19 mouse cellular contexts compared by ENCODE assay signal in the genomic region with DNA sequence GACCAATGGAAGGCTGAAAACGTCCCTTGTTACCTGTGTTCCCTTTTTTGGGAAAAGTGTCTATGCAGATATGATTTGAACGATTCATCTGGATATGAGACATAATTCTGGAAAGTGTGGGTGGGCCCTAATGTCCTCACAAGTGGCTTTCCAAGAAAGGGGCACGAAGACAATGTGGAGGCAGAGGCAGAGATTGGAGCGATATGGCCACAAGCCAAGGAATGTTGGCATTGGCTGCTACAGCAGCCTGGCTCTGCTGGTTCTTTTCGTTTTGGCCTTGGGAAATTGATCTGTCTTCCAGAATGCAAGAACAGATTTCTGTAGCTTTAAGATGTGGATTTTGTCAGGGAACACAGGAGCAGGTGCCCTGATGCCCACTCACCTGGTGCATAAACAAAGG.
DNase-seq lines count a peak whose midpoint lies in the region; ATAC-seq and TF ChIP-seq lines count a peak whose summit lies in the region.
"Had no signal": no experiment of that assay in that cellular context is flagged by ENCODE, and none has a peak within 500 bp of the region (broad histone marks: within the 10 kb centered on the region; RNA-seq: fewer than 3 reads in every experiment).

No protein-coding gene starts in this region.

- TF ChIP-seq POLR2A in lung, adult 2 months (IDR thresholded peaks at IDR 0.05; ENCODE audit: borderline replicate concordance, extremely low read depth, low read depth, low read length), result no peak

- ATAC-seq in hindbrain, postnatal 0 days, result no peak
- no peak for ATAC-seq in hindbrain, embryonic 11.5 days (ENCODE audit: low FRiP score)
- ATAC-seq in megakaryocyte-erythroid progenitor cell, adult 5-6 weeks (replicated peaks; ENCODE audit: low FRiP score, low TSS enrichment, poor library complexity, severe bottlenecking), result no peak

- no peak for TF ChIP-seq CTCF in hindbrain, postnatal 0 days (IDR thresholded peaks at IDR 0.05; ENCODE audit: low read depth)
- TF ChIP-seq CTCF in lung, adult 2 months (IDR thresholded peaks at IDR 0.05; ENCODE audit: insufficient read depth, low read length), result no peak

- no peak overlapping the region for H3K4me3 ChIP-seq in hindbrain, postnatal 0 days (ENCODE audit: low read length)
- H3K4me3 ChIP-seq in hindbrain, embryonic 11.5 days (ENCODE audit: low read depth, low read length), result no peak overlapping the region
- H3K4me3 ChIP-seq in lung, adult 2 months (replicated peaks; ENCODE audit: extremely low read depth, low read depth, low read length), result no peak overlapping the region
- H3K4me3 ChIP-seq: limb, embryonic 10.5 days; neural tube, embryonic 15.5 days; stomach, embryonic 15.5 days had no signal

- H3K9me3 ChIP-seq in hindbrain, postnatal 0 days (ENCODE audit: low read length), result no peaks in the 10 kb centered on the region
- no peaks in the 10 kb centered on the region for H3K9me3 ChIP-seq in hindbrain, embryonic 11.5 days (ENCODE audit: control insufficient read depth, low read length)
- H3K9me3 ChIP-seq: limb, embryonic 10.5 days; neural tube, embryonic 15.5 days; stomach, embryonic 15.5 days had no signal

- WGBS in hindbrain, postnatal 0 days, result 39% methylated on average over 5 of the region's 5 CpGs
- WGBS in hindbrain, embryonic 11.5 days, result 84% methylated on average over 5 of the region's 5 CpGs
- WGBS in lung, adult 2 months, result 51% methylated on average over 5 of the region's 5 CpGs

- no peaks in the 10 kb centered on the region; the same call in 1 of the 2 replicates for H3K27me3 ChIP-seq in hindbrain, postnatal 0 days (ENCODE audit: insufficient read depth, low read length)
- H3K27me3 ChIP-seq in hindbrain, embryonic 11.5 days (ENCODE audit: control insufficient read depth, insufficient read depth, low read length), result peaks cover 2% of the 10 kb centered on the region; the same call in 1 of the 2 replicates
- H3K27me3 ChIP-seq: stomach, embryonic 15.5 days had no signal

- intact Hi-C loops in heart, postnatal 10 days (cut with DNase I), result no loop called here

- DNase-seq in hindbrain, postnatal 0 days (ENCODE audit: low spot score), result peak; percentile 57
- no peak for DNase-seq in hindbrain, embryonic 11.5 days (ENCODE audit: low spot score)
- peak; percentile 22 for DNase-seq in lung, postnatal 10 days
- no peak for DNase-seq in lung, adult 2 months
- DNase-seq in adrenal gland, postnatal 14 days, result peak; percentile 24
- peak; percentile 13 for DNase-seq in gonadal fat pad, adult 2 months (ENCODE audit: low read depth)
- no peak for DNase-seq in heart, postnatal 10 days
- DNase-seq: cerebellum, adult 9-10 months; embryo, embryonic 11 days; gastrocnemius, postnatal 14 days; right cerebral cortex, adult 18-20 months; spleen, adult 18-20 months; thymus, postnatal 25 days had no signal

- H3K27ac ChIP-seq in hindbrain, postnatal 0 days, result no peak overlapping the region
- H3K27ac ChIP-seq in hindbrain, embryonic 11.5 days (ENCODE audit: low read depth, low read length), result no peak overlapping the region
- H3K27ac ChIP-seq: limb, embryonic 10.5 days; liver, embryonic 14.5 days; neural tube, embryonic 15.5 days; stomach, embryonic 15.5 days had no signal

- H3K36me3 ChIP-seq in hindbrain, postnatal 0 days (ENCODE audit: insufficient read depth, low read length), result no peaks in the 10 kb centered on the region
- no peaks in the 10 kb centered on the region for H3K36me3 ChIP-seq in hindbrain, embryonic 11.5 days (ENCODE audit: control insufficient read depth, insufficient read depth, low read length)
- H3K36me3 ChIP-seq: G1E; limb, embryonic 10.5 days; neural tube, embryonic 15.5 days; stomach, embryonic 15.5 days had no signal

- no peak overlapping the region for H3K9ac ChIP-seq in hindbrain, postnatal 0 days (replicated peaks; ENCODE audit: low read length)
- no peak overlapping the region for H3K9ac ChIP-seq in hindbrain, embryonic 11.5 days (ENCODE audit: low read depth, low read length)
- H3K9ac ChIP-seq: liver, embryonic 14.5 days; neural tube, embryonic 15.5 days; stomach, embryonic 15.5 days had no signal

- H3K4me2 ChIP-seq in hindbrain, postnatal 0 days (ENCODE audit: low read depth, low read length), result no peak overlapping the region
- H3K4me2 ChIP-seq in hindbrain, embryonic 11.5 days (replicated peaks; ENCODE audit: low read depth, low read length), result no peak overlapping the region
- H3K4me2 ChIP-seq: neural tube, embryonic 15.5 days; stomach, embryonic 15.5 days had no signal

- peaks cover 8% of the 10 kb centered on the region; the same call in 1 of the 2 replicates for H3K4me1 ChIP-seq in hindbrain, postnatal 0 days (ENCODE audit: insufficient read depth, low read length)
- no peaks in the 10 kb centered on the region for H3K4me1 ChIP-seq in hindbrain, embryonic 11.5 days (replicated peaks; ENCODE audit: control insufficient read depth, insufficient read depth, low read length)
- no peaks in the 10 kb centered on the region for H3K4me1 ChIP-seq in lung, adult 2 months (ENCODE audit: control insufficient read depth, insufficient read depth, low read length)
- H3K4me1 ChIP-seq: stomach, embryonic 15.5 days had no signal

Comparison
In these comparisons a context has a peak if more than half of its experiments do, and no peak if none do; other contexts are left out.
1. DNase-seq: peak in hindbrain, postnatal 0 days (single experiment), lung, postnatal 10 days (single experiment), adrenal gland, postnatal 14 days (single experiment) and gonadal fat pad, adult 2 months (single experiment); none in hindbrain, embryonic 11.5 days (single experiment), lung, adult 2 months (single experiment) and heart, postnatal 10 days (0 of 2).